33 mouse cellular contexts compared by ENCODE assay signal in the genomic region with DNA sequence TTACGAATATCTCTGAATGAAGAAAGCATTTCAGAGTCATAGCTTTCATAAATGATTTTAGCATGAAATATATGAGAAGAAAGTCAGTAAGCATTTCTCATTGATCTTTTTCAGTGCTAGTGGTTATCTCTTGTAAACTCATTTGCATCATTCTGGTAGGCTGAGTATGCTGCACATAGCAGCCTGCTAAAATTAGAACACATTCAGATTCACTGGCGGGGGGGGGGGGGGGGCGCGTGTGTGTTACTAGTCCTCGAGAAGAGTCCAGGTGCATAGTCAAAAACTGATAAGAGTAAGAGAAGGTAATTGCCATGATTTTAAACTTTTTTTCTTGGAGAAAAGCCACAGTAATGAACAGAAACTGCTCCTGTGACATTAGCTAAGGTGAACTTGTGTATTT.
"Had no signal": no experiment of that assay in that cellular context is flagged by ENCODE, and none has a peak within 500 bp of the region (broad histone marks: within the 10 kb centered on the region; RNA-seq: fewer than 3 reads in every experiment).

No protein-coding gene starts in this region.

- ATAC-seq: liver, embryonic 12.5 days; liver, postnatal 0 days; lung, postnatal 0 days; midbrain, embryonic 13.5 days; midbrain, embryonic 15.5 days; midbrain, embryonic 16.5 days had no signal

- DNase-seq: left cerebral cortex, postnatal 4 days; liver; liver, embryonic 13.5 days; liver, postnatal 0 days; lung, adult 18-20 months; lung, adult 2 months; lung, embryonic 14.5 days; lung, postnatal 10 days; lung, postnatal 14 days; lung, postnatal 36 days; lung, postnatal 4 days; midbrain, embryonic 14.5 days had no signal

- H3K4me2 ChIP-seq: limb, embryonic 12.5 days; limb, embryonic 13.5 days; limb, embryonic 15.5 days; liver, embryonic 11.5 days; liver, embryonic 12.5 days; liver, embryonic 13.5 days; liver, embryonic 15.5 days; lung, embryonic 14.5 days; lung, embryonic 15.5 days; midbrain, embryonic 11.5 days; midbrain, embryonic 12.5 days; midbrain, embryonic 13.5 days; midbrain, embryonic 15.5 days; neural tube, embryonic 12.5 days; neural tube, embryonic 13.5 days had no signal

- H3K4me3 ChIP-seq: limb, embryonic 10.5 days; limb, embryonic 12.5 days; limb, embryonic 13.5 days; limb, embryonic 15.5 days; liver, embryonic 12.5 days; liver, embryonic 13.5 days; liver, embryonic 15.5 days; lung, embryonic 15.5 days; megakaryocyte, embryonic 14.5 days; midbrain, embryonic 10.5 days; midbrain, embryonic 12.5 days; midbrain, embryonic 13.5 days; midbrain, embryonic 15.5 days; myocyte; neural tube, embryonic 12.5 days; neural tube, embryonic 13.5 days had no signal

- H3K9ac ChIP-seq: limb, embryonic 12.5 days; limb, embryonic 13.5 days; limb, embryonic 15.5 days; liver, embryonic 12.5 days; liver, embryonic 13.5 days; liver, embryonic 14.5 days; liver, embryonic 15.5 days; liver, postnatal 0 days; lung, embryonic 14.5 days; lung, embryonic 15.5 days; midbrain, embryonic 12.5 days; midbrain, embryonic 13.5 days; midbrain, embryonic 15.5 days; neural tube, embryonic 12.5 days; neural tube, embryonic 13.5 days had no signal

- H3K27me3 ChIP-seq: limb, embryonic 12.5 days; limb, embryonic 13.5 days; limb, embryonic 15.5 days; liver, embryonic 12.5 days; liver, embryonic 13.5 days; liver, embryonic 15.5 days; lung, embryonic 15.5 days; megakaryocyte, embryonic 14.5 days; midbrain, embryonic 12.5 days; midbrain, embryonic 13.5 days; midbrain, embryonic 15.5 days; neural tube, embryonic 12.5 days; neural tube, embryonic 13.5 days had no signal

- H3K27ac ChIP-seq: limb, embryonic 10.5 days; limb, embryonic 12.5 days; limb, embryonic 13.5 days; limb, embryonic 15.5 days; liver, embryonic 12.5 days; liver, embryonic 13.5 days; liver, embryonic 14.5 days; liver, embryonic 15.5 days; lung, embryonic 15.5 days; macrophage; midbrain, embryonic 10.5 days; midbrain, embryonic 12.5 days; midbrain, embryonic 13.5 days; midbrain, embryonic 15.5 days; neural tube, embryonic 12.5 days; neural tube, embryonic 13.5 days had no signal

- H3K9me3 ChIP-seq: limb, embryonic 10.5 days; limb, embryonic 13.5 days; limb, embryonic 15.5 days; liver, embryonic 12.5 days; liver, embryonic 13.5 days; liver, embryonic 15.5 days; lung, embryonic 15.5 days; megakaryocyte, embryonic 14.5 days; midbrain, embryonic 10.5 days; midbrain, embryonic 12.5 days; midbrain, embryonic 13.5 days; midbrain, embryonic 15.5 days; neural tube, embryonic 12.5 days; neural tube, embryonic 13.5 days had no signal

- H3K36me3 ChIP-seq: liver, embryonic 12.5 days; liver, embryonic 13.5 days; liver, embryonic 15.5 days; midbrain, embryonic 10.5 days; midbrain, embryonic 15.5 days; neural tube, embryonic 12.5 days had no signal

- H3K4me1 ChIP-seq: limb, embryonic 10.5 days; limb, embryonic 12.5 days; limb, embryonic 13.5 days; limb, embryonic 15.5 days; liver, embryonic 12.5 days; liver, embryonic 13.5 days; liver, embryonic 15.5 days; lung, embryonic 15.5 days; midbrain, embryonic 10.5 days; midbrain, embryonic 12.5 days; midbrain, embryonic 13.5 days; midbrain, embryonic 15.5 days; neural tube, embryonic 12.5 days; neural tube, embryonic 13.5 days had no signal
